In genomic region chrX:127747062-127747461, GRCm38 (mm10) we compare ENCODE assay signal across 26 mouse cellular contexts. TPM values are rescaled to one million over a fixed set of nuclear protein-coding genes. Genes with fewer than 3 reads are reported as not detected.
DNase-seq lines count a peak whose midpoint lies in the region.
"Had no signal": no experiment of that assay in that cellular context is flagged by ENCODE, and none has a peak within 500 bp of the region (broad histone marks: within the 10 kb centered on the region; RNA-seq: fewer than 3 reads in every experiment).

No protein-coding gene starts in this region.

- intact Hi-C loops in left cerebral cortex, postnatal 4 days (cut with DNase I), result no loop called here

- DNase-seq in frontal cortex, adult 2 months (ENCODE audit: extremely low spot score in 1 of 2, low spot score in 1 of 2), result peak; percentile 2 to 16
- DNase-seq in frontal cortex, postnatal 10 days (ENCODE audit: low spot score in 2 of 2), result no peak
- DNase-seq in left cerebral cortex, adult 18-20 months (ENCODE audit: low spot score in 2 of 2), result peak; percentile 3 to 16
- DNase-seq in left cerebral cortex, postnatal 4 days, result no peak
- DNase-seq in right cerebral cortex, postnatal 25 days, result peak; percentile 4
- no peak for DNase-seq in right cerebral cortex, postnatal 14 days
- no peak for DNase-seq in lung, postnatal 10 days
- DNase-seq: adrenal gland, postnatal 10 days; cerebellum, adult 11-12 months; cerebellum, adult 9-10 months; cerebellum, postnatal 25 days; gastrocnemius, postnatal 10 days; heart, adult 18-20 months; heart, postnatal 10 days; heart, postnatal 4 days had no signal

RNA-seq across cellular contexts. Expression of gene Cldn34c4, which starts 10.7 kb away (rescaled TPM):
- not detected in 2 replicates for polyA plus RNA-seq in frontal cortex, adult 2 months (2012; rRNA removed)
- not detected for total RNA-seq in left cerebral cortex, adult 18-20 months (2021)
- not detected for total RNA-seq in left cerebral cortex, postnatal 4 days (2021)
- total RNA-seq: adrenal gland, postnatal 10 days; adrenal gland, postnatal 4 days; gastrocnemius, postnatal 10 days; gastrocnemius, postnatal 4 days; heart, adult 18-20 months; heart, postnatal 10 days; heart, postnatal 4 days; MEL had no signal
- polyA plus RNA-seq: C2C12; cortical plate, adult 2 months; embryonic facial prominence, embryonic 12.5 days; forebrain, embryonic 11.5 days; forebrain, embryonic 15.5 days; heart, embryonic 10.5 days; heart, embryonic 14.5 days; hindbrain, embryonic 12.5 days had no signal

Comparison
In these comparisons a context has a peak if more than half of its experiments do, and no peak if none do; other contexts are left out.
1. DNase-seq: peak in frontal cortex, adult 2 months (2 of 2), left cerebral cortex, adult 18-20 months (2 of 2) and right cerebral cortex, postnatal 25 days (single experiment); none in frontal cortex, postnatal 10 days (0 of 2), left cerebral cortex, postnatal 4 days (single experiment), right cerebral cortex, postnatal 14 days (single experiment) and lung, postnatal 10 days (single experiment).